Mouse (Mus musculus): ENCODE measurements around the gene Olfr373. TPM values are rescaled to one million over a fixed set of nuclear protein-coding genes. Genes with fewer than 3 reads are reported as not detected.
"Not testable (repeated sequence)": the region's sequence is repeated elsewhere in the genome, so short reads cannot be mapped to it uniquely, and the experiment has no call there.

Olfr373 gene
- total RNA-seq (2014; fragmentation: Nextera tagmentation) (not detected in 2 replicates), total RNA-seq (2017) (not detected in 2 replicates)

DNA sequence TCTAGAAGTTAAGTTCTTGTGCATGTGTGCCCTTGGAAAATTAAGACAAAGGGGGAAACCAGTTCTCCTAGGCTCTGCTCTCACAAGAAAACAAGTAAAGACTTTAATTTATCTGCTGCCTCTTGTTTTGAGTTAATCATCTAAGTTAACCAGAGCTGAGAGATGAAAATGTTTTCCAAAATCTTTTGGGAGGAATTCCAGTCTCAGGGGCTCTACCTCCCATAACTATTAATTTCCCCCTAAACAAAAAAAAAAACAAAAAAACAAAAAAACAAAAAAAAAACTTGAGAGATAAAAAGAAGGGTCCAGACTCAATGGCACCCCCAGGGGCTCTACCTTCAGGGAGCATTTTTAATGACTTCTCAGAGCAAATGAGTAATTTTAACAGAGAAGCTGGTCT is at the start of gene Olfr373:
Gene Olfr373 (plus strand): TSS at position 301 of the 400 bp plus-strand sequence.
- ATAC-seq (replicated peaks; ENCODE audit: poor library complexity, severe bottlenecking): not testable (repeated sequence)

GRCm38 (mm10) chr8:72040918-72041317 is 42.1 kb upstream of the Olfr373 start, which contains the start of gene Olfr372:
Olfr372 (plus strand) TSS chr8:72041218.
- ATAC-seq (replicated peaks; ENCODE audit: poor library complexity, severe bottlenecking): not testable (repeated sequence)

DNA sequence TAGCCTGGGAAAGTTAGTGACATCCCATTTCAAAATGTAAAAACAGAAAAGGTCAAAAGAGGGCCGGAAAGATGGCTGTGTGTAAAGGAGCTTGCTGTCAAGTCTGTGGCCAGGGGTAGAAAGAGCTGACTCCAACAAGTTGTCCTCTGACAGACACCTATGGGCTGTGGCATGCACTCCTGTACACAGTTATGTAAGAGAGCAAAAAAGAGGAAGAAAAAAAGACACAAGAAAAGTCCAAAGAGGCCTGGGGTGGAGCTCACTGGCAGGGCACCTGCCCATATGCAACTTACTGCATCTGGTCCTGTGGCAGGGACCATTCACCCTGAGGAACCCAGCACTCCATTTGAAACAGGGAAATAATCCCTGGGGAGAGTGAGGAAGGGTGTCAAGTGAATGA is 40.5 kb upstream of the Olfr373 start:
- peak; percentile 76 for ATAC-seq (replicated peaks; ENCODE audit: poor library complexity, severe bottlenecking)

- not testable (repeated sequence) for ATAC-seq (replicated peaks; ENCODE audit: poor library complexity, severe bottlenecking)
Measured at GRCm38 (mm10) chr8:72054633-72055032, 28.3 kb upstream of the Olfr373 start.

DNA sequence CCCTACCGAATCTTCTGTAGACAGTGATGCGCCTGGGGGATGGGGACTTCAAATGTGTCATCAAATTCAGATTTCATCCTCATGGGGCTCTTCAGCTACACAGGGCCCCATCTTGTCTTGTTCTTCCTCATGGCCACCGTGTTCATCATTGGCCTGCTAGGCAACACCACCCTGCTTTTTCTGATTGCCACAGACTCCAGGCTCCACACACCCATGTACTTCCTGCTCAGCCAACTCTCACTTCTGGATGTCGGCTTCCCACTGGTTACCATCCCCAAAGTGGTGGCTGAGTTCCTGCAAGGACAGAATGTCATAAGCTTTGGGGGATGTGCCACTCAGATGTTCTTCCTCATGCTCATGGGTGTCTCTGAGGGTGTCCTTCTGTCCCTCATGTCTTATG is 25.3 kb upstream of the Olfr373 start:
- peak; percentile 87 for ATAC-seq (replicated peaks; ENCODE audit: poor library complexity, severe bottlenecking)

DNA sequence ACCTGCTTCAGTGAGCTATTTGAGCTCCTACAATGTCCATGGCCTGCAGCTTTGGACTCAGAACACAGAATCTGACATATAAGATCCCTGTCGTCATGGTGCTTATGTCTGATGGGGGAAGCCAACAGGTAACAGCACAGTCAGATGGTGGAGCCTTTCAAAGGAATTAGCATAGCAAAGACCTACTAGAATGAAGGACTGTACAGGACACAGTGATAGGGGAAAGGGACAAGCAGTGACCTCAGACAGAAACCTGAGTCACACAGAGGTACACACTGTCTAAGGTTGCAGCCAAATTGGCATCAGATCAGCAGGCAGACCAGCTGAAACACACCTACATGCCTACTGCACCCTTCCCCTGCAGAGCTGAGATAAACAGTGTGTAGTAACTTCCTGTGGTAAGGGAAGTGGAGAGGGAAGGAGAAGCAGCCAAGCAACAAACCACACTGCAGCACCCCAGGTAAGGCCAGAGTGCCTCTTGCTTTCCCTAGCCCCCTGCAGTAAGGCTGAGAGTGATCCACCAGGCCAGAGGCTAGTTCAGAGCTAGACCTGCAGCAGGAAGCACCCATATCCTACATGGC is 16.1 kb upstream of the Olfr373 start:
- peak; percentile 97 for ATAC-seq (replicated peaks; ENCODE audit: poor library complexity, severe bottlenecking)

DNA sequence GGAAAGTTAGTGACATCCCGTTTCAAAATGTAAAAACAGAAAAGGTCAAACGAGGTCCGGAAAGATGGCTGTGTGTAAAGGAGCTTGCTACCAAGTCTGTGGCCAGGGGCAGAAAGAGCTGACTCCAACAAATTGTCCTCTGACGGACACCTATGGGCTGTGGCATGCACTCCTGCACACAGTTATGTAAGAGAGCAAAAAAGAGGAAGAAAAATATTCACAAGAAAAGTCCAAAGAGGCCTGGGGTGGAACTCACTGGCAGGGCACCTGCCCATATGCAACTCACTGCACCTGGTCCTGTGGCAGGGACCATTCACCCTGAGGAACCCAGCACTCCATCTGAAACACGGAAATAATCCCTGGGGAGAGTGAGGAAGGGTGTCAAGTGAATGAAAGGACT is 1.8 kb downstream of the Olfr373 start:
- ATAC-seq (replicated peaks; ENCODE audit: poor library complexity, severe bottlenecking): peak; percentile 89

DNA sequence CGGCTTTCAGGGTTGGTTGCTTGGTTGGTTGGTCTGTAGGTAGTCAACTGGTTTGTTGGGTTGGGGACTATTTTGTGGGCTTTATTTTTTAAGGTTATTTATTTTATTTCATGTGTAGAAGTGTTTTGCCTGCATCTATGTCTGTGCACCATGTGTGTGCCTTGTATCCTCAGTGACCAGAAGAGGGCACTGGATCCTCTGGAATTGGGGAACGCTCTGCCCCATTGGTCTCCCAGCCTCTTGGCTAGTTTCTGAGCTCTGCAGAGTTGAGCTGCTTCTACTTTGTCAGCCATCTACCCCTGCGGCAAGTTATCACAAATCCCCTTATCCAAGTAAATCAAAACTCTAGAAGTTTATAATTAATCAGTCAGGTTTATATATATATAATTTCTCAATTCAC is 4.6 kb downstream of the Olfr373 start:
- not testable (repeated sequence) for ATAC-seq (replicated peaks; ENCODE audit: poor library complexity, severe bottlenecking)

DNA sequence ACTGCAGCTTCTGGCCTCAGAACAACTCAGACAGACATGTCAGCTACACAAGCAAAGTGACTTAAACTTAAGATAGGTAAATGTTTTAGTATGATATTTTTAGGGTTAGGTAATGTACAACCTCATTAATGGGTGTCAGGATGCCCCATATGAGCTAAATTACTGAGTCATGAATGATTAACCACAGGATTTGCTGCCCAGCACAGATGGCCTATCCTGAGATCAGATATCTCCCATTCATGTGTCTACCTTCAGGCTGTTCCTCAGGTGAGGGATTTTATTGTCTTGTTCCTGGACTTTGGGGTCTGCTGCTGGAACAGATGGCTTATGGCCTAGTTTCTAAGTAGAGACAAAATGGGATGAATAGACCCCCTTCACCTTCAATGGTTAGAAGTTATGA is 13.7 kb downstream of the Olfr373 start:
- not testable (repeated sequence) for ATAC-seq (replicated peaks; ENCODE audit: poor library complexity, severe bottlenecking)

DNA sequence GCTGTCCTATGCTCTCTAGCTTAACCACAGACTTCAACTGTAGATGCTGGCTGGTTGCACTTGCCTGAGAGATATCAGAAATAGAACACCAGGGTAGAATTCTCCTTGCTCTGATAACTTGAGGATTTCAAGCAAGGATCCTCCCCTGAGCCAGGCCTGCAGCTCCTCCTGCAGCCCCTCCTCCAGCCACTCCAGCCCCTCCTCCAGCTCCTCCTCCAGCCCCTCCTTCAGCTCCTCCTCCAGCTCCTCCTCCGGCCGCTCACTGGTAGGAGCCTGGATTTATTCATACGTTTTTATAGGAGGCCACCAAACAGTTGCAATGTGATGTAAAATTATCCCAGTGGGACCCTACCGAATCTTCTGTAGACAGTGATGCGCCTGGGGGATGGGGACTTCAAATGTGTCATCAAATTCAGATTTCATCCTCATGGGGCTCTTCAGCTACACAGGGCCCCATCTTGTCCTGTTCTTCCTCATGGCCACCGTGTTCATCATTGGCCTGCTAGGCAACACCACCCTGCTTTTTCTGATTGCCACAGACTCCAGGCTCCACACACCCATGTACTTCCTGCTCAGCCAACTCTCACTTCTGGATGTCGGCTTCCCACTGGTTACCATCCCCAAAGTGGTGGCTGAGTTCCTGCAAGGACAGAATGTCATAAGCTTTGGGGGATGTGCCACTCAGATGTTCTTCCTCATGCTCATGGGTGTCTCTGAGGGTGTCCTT is 16.6 kb downstream of the Olfr373 start:
- ATAC-seq (replicated peaks; ENCODE audit: poor library complexity, severe bottlenecking): peak; percentile 82

GRCm38 (mm10) chr8:72105165-72105564 is 22.2 kb downstream of the Olfr373 start:
- ATAC-seq (replicated peaks; ENCODE audit: poor library complexity, severe bottlenecking): peak; percentile 52; the same call in 1 of the 2 replicates

- ATAC-seq (replicated peaks; ENCODE audit: poor library complexity, severe bottlenecking): no peak
Measured at GRCm38 (mm10) chr8:72106740-72107139, 23.8 kb downstream of the Olfr373 start, which contains the start of gene Olfr374. Olfr374 (plus strand) TSS chr8:72107040.

DNA sequence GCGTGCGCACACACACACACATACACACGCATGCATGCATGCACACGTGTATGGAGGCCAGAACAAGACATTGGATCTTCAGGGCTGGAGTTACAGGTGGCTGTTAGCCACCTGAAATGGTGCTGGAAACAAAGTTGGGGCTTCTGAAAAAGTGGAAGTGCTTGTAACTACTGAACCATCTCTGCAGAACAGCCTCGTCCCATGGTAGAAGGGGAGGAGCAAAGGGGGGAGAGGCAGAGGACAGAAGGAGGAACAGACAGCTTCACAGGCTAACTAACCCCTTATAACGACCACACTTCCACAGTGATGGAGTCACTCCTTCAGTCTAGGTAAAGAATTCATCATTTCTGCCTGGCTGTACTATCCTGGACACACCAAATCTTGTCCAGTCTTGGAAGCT is 27.9 kb downstream of the Olfr373 start:
- ATAC-seq (replicated peaks; ENCODE audit: poor library complexity, severe bottlenecking): peak; percentile 69

DNA sequence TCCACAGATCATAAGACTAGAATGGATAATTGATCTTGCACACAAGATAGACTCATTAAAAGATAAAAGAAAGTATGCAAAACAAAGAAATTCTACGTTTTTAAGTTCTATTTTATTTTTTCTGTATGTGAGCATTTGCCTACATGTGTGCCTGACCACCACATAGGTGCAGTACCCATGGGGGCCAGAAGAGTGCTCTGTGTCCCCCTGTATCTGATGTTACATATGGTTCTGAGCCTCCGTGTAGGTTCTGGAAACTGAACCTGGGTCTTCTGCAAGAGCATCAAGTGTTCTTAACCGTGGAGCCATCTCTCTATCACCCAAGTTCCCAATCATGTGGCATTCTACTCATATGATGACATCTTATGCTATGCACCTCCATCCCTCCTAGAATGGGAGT is 29.5 kb downstream of the Olfr373 start:
- ATAC-seq (replicated peaks; ENCODE audit: poor library complexity, severe bottlenecking): no peak; the same call in 1 of the 2 replicates

- ATAC-seq (replicated peaks; ENCODE audit: poor library complexity, severe bottlenecking): no peak
Measured at GRCm38 (mm10) chr8:72115202-72115601, 32.2 kb downstream of the Olfr373 start.

- ATAC-seq (replicated peaks; ENCODE audit: poor library complexity, severe bottlenecking): no peak
Measured at GRCm38 (mm10) chr8:72118616-72119015, 35.6 kb downstream of the Olfr373 start.

GRCm38 (mm10) chr8:72121486-72121885 is 38.5 kb downstream of the Olfr373 start:
- not testable (repeated sequence) for ATAC-seq (replicated peaks; ENCODE audit: poor library complexity, severe bottlenecking)

GRCm38 (mm10) chr8:72121997-72122396 is 39.0 kb downstream of the Olfr373 start:
- no peak for ATAC-seq (replicated peaks; ENCODE audit: poor library complexity, severe bottlenecking)

DNA sequence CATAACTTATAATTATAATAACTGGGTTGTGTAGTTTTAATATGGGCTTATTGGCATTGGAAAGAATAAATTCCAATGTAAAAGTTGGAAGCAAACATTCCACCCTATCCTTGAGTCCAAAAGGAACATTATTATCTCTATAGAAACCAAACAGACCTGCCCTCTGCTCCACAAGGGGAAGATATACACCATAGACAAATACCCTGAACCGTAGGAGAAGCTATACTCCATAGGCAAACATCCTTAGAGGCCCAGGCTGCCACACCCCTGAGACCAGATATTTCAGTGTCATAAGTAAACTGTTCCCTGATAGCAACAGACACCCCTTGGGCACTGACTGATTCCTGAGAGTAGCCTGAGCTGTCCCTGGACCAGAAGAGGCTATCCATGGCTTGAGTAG is 44.9 kb downstream of the Olfr373 start:
- no peak for ATAC-seq (replicated peaks; ENCODE audit: poor library complexity, severe bottlenecking)

GRCm38 (mm10) chr8:72131251-72131650 is 48.3 kb downstream of the Olfr373 start:
- ATAC-seq (replicated peaks; ENCODE audit: poor library complexity, severe bottlenecking): no peak

GRCm38 (mm10) chr8:72131901-72132300 is 48.9 kb downstream of the Olfr373 start:
- ATAC-seq (replicated peaks; ENCODE audit: poor library complexity, severe bottlenecking): peak; percentile 14; the same call in 1 of the 2 replicates

- no peak for ATAC-seq (replicated peaks; ENCODE audit: poor library complexity, severe bottlenecking)
Measured at GRCm38 (mm10) chr8:72132417-72132816, 49.4 kb downstream of the Olfr373 start.
